Mouse (Mus musculus): ENCODE results near the gene Igsf11. TPM values are rescaled to one million over a fixed set of nuclear protein-coding genes. Genes with fewer than 3 reads are reported as not detected.

Gene Igsf11
- total RNA-seq, 2 experiments from 2014 or later, result not detected

GRCm38 (mm10) chr16:38924940-38925339 lies 32.5 kb downstream of the Igsf11 start:
- no peak for ATAC-seq (replicated peaks; ENCODE audit: low FRiP score, low TSS enrichment, poor library complexity, severe bottlenecking)

DNA sequence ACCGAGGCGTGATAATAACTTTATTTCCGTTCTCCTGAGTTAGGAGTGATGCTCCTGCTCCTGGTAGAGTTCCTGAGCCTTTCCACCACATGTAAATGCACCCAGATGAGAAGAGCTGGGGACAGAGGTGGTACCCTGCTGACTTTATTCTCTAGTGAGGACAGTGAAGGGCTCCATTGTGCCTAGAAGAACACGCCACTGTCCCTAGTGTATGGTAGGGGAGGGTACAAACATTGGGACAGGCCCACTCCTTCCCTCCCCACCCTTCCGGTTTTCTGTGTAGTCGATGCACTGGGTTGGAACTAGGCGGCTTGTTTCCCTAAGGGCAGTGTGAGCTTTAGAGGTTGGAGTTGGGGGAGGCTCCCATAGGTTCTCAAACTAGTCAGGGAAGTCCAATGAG lies 36.3 kb downstream of the Igsf11 start:
- no peak for ATAC-seq (replicated peaks; ENCODE audit: low FRiP score, low TSS enrichment, poor library complexity, severe bottlenecking)

GRCm38 (mm10) chr16:38931519-38931918 lies 39.0 kb downstream of the Igsf11 start:
- no peak for ATAC-seq (replicated peaks; ENCODE audit: low FRiP score, low TSS enrichment, poor library complexity, severe bottlenecking)

- no peak for ATAC-seq (replicated peaks; ENCODE audit: low FRiP score, low TSS enrichment, poor library complexity, severe bottlenecking)
Observed at GRCm38 (mm10) chr16:38940805-38941204, 48.3 kb downstream of the Igsf11 start.

DNA sequence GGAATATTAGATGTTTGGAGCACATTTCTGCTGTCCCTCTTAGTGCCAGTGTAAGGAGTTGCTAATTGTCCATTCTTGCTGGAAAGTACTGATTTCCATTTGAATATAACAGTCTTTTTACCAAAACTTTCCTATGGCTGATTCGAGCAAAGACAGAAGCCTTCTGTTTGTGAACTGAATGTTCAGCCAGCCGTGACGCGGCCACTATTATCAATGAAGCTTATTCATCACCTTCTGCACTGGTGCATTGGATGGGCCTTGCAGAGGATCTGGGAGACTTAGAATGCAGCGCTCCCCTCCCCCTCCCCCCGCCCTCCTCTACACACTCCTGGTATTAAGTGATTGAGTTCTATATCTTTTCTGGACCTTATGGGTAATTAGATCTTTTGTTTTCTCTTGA lies 48.8 kb downstream of the Igsf11 start:
- ATAC-seq (replicated peaks; ENCODE audit: low FRiP score, low TSS enrichment, poor library complexity, severe bottlenecking), result no peak

GRCm38 (mm10) chr16:38943706-38944550 lies 51.5 kb downstream of the Igsf11 start:
- no peak for ATAC-seq (replicated peaks; ENCODE audit: low FRiP score, low TSS enrichment, poor library complexity, severe bottlenecking)

DNA sequence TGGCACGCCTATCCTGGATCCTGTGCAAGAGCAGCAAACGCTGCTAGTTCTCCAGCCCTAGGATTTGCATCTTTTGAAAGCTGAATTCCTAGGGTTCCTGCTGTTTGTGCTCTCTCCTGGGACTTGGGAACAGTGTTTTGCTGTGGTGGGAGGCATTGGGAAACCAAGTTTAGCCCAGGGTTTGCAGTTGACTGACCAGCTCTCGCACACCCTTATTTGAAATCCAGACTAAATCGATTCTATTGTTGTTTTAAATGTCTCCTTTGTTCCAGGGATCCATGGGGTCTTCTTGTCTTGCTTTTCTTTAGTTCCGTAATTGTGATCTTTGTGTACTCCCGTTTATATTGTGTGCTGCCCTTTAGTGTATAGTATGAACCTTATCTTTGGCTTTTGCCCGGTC lies 52.6 kb downstream of the Igsf11 start:
- no peak for ATAC-seq (replicated peaks; ENCODE audit: low FRiP score, low TSS enrichment, poor library complexity, severe bottlenecking)

- ATAC-seq (replicated peaks; ENCODE audit: low FRiP score, low TSS enrichment, poor library complexity, severe bottlenecking), result no peak
Observed at GRCm38 (mm10) chr16:38945581-38945981, 53.1 kb downstream of the Igsf11 start.

- no peak for ATAC-seq (replicated peaks; ENCODE audit: low FRiP score, low TSS enrichment, poor library complexity, severe bottlenecking)
Observed at GRCm38 (mm10) chr16:38946453-38946852, 54.0 kb downstream of the Igsf11 start.

GRCm38 (mm10) chr16:38947141-38947879 lies 54.8 kb downstream of the Igsf11 start:
- ATAC-seq (replicated peaks; ENCODE audit: low FRiP score, low TSS enrichment, poor library complexity, severe bottlenecking), result no peak

DNA sequence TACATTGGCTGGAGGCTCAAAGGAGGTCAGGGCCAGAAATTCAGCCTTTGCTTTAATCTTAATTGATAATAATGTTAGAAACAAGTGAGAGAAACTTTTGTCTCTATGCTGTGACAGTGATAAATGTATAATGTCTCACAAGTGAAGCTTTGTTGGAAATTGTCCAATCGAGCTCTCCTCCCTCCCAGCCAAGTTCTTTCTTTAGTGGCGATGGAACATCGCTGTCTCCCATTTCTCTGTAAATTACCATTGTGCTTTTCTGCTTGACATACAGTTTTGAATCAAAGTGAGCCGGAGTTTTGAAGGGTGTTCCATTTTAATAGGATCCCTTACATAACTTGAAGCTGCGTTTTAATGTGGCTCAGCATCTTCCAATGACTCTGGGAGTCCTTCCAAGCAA lies 56.0 kb downstream of the Igsf11 start:
- ATAC-seq (replicated peaks; ENCODE audit: low FRiP score, low TSS enrichment, poor library complexity, severe bottlenecking), result no peak

DNA sequence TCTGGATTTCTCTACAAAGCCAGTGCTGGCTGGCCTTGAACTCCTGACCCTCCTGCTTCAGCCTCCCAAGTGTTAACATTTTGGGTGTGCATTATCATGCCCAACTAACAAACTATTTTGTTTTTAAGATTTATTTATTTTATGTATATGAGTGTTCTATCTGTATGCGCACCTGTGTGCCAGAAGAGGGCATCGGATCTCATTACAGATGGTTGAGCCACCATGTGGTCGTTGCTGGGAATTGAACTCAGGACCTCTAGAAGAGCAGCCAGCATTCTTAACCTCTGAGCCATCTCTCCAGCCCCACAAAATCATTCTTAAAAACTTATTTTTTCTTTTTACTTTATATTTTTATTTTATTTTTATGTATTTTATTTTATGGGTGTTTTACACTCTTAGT lies 60.4 kb downstream of the Igsf11 start:
- no peak for ATAC-seq (replicated peaks; ENCODE audit: low FRiP score, low TSS enrichment, poor library complexity, severe bottlenecking)

GRCm38 (mm10) chr16:38953821-38954220 lies 61.4 kb downstream of the Igsf11 start:
- ATAC-seq (replicated peaks; ENCODE audit: low FRiP score, low TSS enrichment, poor library complexity, severe bottlenecking), result no peak

DNA sequence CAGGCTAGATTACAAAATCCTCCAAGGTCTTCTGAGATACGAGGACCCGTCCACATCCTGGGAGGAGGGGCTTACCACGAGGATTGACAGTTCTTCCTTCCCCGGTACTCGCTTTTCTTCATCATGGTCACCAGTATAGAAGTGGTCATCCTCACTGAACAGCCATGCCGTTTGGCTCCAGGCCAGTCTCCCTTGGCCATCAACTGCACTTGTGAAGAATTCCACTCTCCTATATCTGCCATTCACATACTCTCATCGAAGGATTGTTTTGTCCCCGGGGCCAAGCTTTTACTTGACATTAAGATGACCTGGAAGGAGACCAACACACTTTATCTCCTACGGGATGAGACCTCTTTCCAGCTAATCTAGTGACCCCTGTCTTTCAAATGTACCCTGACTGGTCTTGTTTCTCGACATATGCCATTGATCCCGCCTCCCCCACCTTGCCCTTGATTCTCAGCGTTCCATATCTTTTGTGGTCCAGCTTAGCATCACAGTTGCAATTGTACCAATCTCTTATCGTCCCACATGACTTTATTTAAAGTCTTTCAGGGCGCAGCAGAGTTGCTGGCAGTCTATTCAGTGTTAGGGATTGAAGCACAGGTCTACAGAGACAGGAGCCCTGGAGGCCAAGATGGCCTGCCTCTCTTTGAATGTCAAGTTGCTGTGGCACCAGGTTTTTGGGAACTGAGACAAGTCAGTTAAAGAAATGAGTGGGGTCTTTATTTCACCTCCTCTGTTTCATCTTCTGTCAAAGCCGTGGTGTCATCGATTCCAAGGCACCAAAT lies 62.2 kb downstream of the Igsf11 start:
- ATAC-seq (replicated peaks; ENCODE audit: low FRiP score, low TSS enrichment, poor library complexity, severe bottlenecking), result no peak

GRCm38 (mm10) chr16:38955296-38955695 lies 62.8 kb downstream of the Igsf11 start:
- ATAC-seq (replicated peaks; ENCODE audit: low FRiP score, low TSS enrichment, poor library complexity, severe bottlenecking), result no peak

GRCm38 (mm10) chr16:38958801-38959200 lies 66.3 kb downstream of the Igsf11 start:
- no peak for ATAC-seq (replicated peaks; ENCODE audit: low FRiP score, low TSS enrichment, poor library complexity, severe bottlenecking)

- ATAC-seq (replicated peaks; ENCODE audit: low FRiP score, low TSS enrichment, poor library complexity, severe bottlenecking), result no peak
Observed at GRCm38 (mm10) chr16:38960550-38960949, 68.1 kb downstream of the Igsf11 start.

DNA sequence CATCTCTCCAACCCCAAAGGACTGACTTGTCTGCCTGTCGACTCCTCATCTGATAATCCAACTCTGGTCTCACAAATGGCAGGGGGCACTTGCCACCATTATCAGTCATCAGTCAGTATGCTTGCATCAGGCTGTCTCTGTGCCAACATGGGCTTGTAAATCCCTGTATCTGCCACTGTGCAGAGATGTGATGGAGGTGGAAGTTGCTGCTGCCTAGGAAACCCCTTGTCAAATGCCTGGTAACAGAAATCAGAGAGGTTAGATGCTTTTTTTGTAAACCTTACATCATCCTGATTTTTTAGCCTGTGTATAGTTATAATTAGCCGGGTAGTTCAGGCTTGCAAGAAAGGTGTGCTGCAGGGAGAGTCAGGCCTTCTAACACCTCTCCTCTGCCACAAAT lies 69.4 kb downstream of the Igsf11 start:
- ATAC-seq (replicated peaks; ENCODE audit: low FRiP score, low TSS enrichment, poor library complexity, severe bottlenecking), result no peak

GRCm38 (mm10) chr16:38962695-38963094 lies 70.2 kb downstream of the Igsf11 start:
- ATAC-seq (replicated peaks; ENCODE audit: low FRiP score, low TSS enrichment, poor library complexity, severe bottlenecking), result no peak

DNA sequence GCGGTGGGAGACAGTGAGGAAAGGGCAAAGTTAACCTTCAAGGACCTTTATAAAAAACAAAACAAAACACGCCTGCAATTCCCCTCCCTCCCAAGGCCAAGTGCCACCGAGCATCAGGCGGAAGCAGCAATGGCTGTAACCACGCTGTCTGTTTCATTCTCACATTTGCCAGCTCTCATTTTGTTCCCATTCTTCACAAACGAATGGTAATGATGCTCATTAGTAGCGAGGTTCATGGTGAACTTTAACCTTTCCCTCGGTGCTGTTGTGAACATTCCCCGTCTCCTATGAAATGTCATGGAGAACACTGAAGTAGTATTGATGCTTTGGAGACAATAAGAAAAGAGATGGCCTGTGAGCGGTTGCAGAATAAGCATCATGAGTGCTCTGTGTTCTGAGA lies 74.6 kb downstream of the Igsf11 start:
- ATAC-seq (replicated peaks; ENCODE audit: low FRiP score, low TSS enrichment, poor library complexity, severe bottlenecking), result no peak
